Mouse (Mus musculus) MEL (cell line): ENCODE data around the gene Phtf2.

Experiments
- CTCF ChIP-seq, 3 experiments: IDR thresholded peaks in 2 of 3; conservative IDR thresholded peaks in 1 of 3; 2 replicates each; pipeline ENCODE4 v1.5.1; 2011 to 2012; ENCODE audit warnings: low read length in 3 of 3, low read depth in 2 of 3, mild to moderate bottlenecking in 2 of 3, improper control_type of control experiment in 1 of 3, inconsistent platforms in 1 of 3, mixed read lengths in 1 of 3, moderate library complexity in 1 of 3; ENCODE audit not compliant: control insufficient read depth in 1 of 3, insufficient read depth in 1 of 3, poor library complexity in 1 of 3, severe bottlenecking in 1 of 3
- EP300 ChIP-seq, 2 experiments: IDR thresholded peaks; 2 replicates each; pipeline ENCODE4 v1.6.1; 2011; ENCODE audit warnings: improper control_type of control experiment in 2 of 2, low read length in 2 of 2, low read depth in 1 of 2, mild to moderate bottlenecking in 1 of 2
- NRF1 ChIP-seq: IDR thresholded peaks from 2 replicates; pipeline ENCODE4 v1.6.1; 2014; ENCODE audit warnings: low read depth, mild to moderate bottlenecking, inconsistent platforms, low read length, improper control_type of control experiment, moderate library complexity; ENCODE audit not compliant: poor library complexity, insufficient read depth, severe bottlenecking
- POLR2A ChIP-seq, 2 experiments: IDR thresholded peaks; 2 replicates each; pipeline ENCODE4 v1.6.1; 2011 to 2012; ENCODE audit warnings: low read length in 2 of 2, mild to moderate bottlenecking in 2 of 2, control low read depth in 1 of 2, improper control_type of control experiment in 1 of 2, low read depth in 1 of 2, moderate library complexity in 1 of 2; ENCODE audit not compliant: control insufficient read depth in 1 of 2, insufficient read depth in 1 of 2, poor library complexity in 1 of 2
- ZKSCAN1 ChIP-seq: IDR thresholded peaks from 2 replicates; pipeline ENCODE4 v1.6.1; 2012; ENCODE audit warnings: low read depth, mild to moderate bottlenecking, inconsistent platforms, low read length, improper control_type of control experiment, moderate library complexity

- TF ChIP-seq NRF1 (no peak), ZKSCAN1 (no peak), POLR2A (IDR thresholded peaks at IDR 0.05; ENCODE audit: control insufficient read depth in 1 of 2, insufficient read depth in 1 of 2, low read depth in 1 of 2, low read length in 2 of 2, poor library complexity in 1 of 2) (no peak), EP300 (IDR thresholded peaks at IDR 0.05; ENCODE audit: low read depth in 1 of 2, low read length in 2 of 2) (no peak), CTCF (IDR thresholded peaks at IDR 0.05 in 2 of 3, conservative IDR thresholded peaks at IDR 0.05 in 1 of 3; ENCODE audit: control insufficient read depth in 1 of 3, insufficient read depth in 1 of 3, low read depth in 2 of 3, low read length in 3 of 3, poor library complexity in 1 of 3, severe bottlenecking in 1 of 3) (no peak)
These were observed 130.2 kb downstream of the Phtf2 start for GRCm38 (mm10) chr5:20751696-20752095.
